Mouse (Mus musculus): ENCODE measurements around the gene Plagl2. TPM values are rescaled to one million over a fixed set of nuclear protein-coding genes. Genes with fewer than 3 reads are reported as not detected.
A peak's percentile ranks its signal among the peaks of the same experiment; 100 is the strongest.

Plagl2 gene
- polyA plus RNA-seq, 1 experiment from 2014 or later, result 18.8 TPM

DNA sequence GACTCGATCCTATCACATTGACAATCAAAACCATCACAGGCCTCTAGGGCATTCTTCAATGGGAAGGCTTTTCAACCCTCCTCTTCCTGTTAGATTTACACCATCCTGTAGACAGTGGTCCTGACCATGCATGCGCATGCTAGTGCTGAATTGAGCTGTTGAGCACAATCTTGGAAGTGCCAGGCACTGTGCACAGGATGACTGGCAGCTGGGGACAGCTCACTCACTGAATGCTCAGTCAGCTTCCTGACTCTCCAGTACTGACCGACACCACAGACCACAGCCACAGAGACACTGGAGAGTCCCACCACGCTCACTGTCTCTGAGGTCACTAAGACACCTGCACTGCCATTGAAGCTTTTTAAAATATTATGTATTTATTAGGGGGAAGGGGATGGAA lies 25.8 kb downstream of the Plagl2 start:
- no peak for ATAC-seq (ENCODE audit: insufficient number of reproducible peaks, low FRiP score, low TSS enrichment, low read depth)
- no peak overlapping the region for H3K27ac ChIP-seq (replicated peaks)
- no peaks in the 10 kb centered on the region for H3K27me3 ChIP-seq
- 68% methylated on average over 4 of the region's 4 CpGs for WGBS
- H3K9ac ChIP-seq, result no peak overlapping the region
- no peaks in the 10 kb centered on the region for H3K36me3 ChIP-seq
- H3K4me3 ChIP-seq (replicated peaks), result no peak overlapping the region
- no peaks in the 10 kb centered on the region for H3K4me1 ChIP-seq
- no peak overlapping the region for H3K4me2 ChIP-seq (replicated peaks)
- no peaks in the 10 kb centered on the region for H3K9me3 ChIP-seq (replicated peaks)

DNA sequence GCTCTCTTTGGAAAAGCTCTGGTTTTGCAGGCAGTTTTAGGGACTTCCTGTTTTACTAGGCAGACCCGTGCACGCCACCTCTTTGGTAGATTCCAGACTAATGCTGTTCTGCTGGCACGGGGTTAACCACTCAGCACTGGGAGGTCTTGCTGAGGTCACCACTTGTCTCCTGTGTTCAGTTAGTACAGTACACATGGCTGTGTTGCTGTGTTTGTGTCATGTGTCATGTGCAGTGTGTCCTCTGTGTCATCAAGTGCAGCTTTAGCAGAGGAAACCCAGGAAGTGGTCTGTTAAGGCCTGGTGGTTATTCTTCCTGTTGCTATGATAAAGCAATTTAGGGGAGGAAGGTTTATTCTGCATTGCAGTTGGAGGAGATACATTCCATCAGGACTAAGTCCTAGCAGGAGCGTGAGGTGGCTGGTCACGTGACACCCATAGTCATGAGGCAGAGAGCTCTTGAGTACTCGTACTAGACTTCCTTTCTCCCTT lies 26.4 kb downstream of the Plagl2 start:
- Histone ChIP-seq H3K36me3 (peaks cover 3% of the 10 kb centered on the region; the same call in 1 of the 2 replicates), H3K9ac (no peak overlapping the region), H3K27ac (replicated peaks) (no peak overlapping the region), H3K4me2 (replicated peaks) (no peak overlapping the region), H3K27me3 (no peaks in the 10 kb centered on the region), H3K4me3 (replicated peaks) (no peak overlapping the region), H3K9me3 (replicated peaks) (no peaks in the 10 kb centered on the region), H3K4me1 (no peaks in the 10 kb centered on the region)
- WGBS, result 51% methylated on average over 6 of the region's 6 CpGs
- no peak for ATAC-seq (ENCODE audit: insufficient number of reproducible peaks, low FRiP score, low TSS enrichment, low read depth)

DNA sequence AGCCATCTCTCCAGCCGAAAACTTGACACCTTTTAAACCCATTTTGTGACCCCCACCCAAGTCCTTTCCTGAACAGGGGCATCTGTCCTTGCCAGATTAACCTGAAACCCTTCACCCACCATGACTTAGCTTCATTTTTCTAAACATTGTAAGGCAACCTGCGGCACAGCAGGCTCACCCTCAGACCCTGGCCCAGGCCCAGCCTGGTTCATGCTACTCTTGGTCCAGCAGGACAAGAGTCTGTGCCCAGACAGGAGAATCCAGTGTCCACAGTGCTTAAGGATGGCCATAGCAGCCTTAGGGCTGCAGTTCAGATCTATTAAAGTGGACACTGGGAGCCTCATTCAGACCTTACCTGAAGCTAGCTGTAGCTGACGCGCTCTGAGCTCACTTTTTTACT lies 27.9 kb downstream of the Plagl2 start:
- Histone ChIP-seq H3K9me3 (replicated peaks) (no peaks in the 10 kb centered on the region), H3K27me3 (no peaks in the 10 kb centered on the region), H3K4me1 (no peaks in the 10 kb centered on the region), H3K36me3 (peaks cover 18% of the 10 kb centered on the region), H3K27ac (replicated peaks) (no peak overlapping the region), H3K4me2 (replicated peaks) (no peak overlapping the region), H3K4me3 (replicated peaks) (no peak overlapping the region), H3K9ac (no peak overlapping the region)
- ATAC-seq (ENCODE audit: insufficient number of reproducible peaks, low FRiP score, low TSS enrichment, low read depth), result no peak
- WGBS, result 88% methylated on average over 4 of the region's 4 CpGs

DNA sequence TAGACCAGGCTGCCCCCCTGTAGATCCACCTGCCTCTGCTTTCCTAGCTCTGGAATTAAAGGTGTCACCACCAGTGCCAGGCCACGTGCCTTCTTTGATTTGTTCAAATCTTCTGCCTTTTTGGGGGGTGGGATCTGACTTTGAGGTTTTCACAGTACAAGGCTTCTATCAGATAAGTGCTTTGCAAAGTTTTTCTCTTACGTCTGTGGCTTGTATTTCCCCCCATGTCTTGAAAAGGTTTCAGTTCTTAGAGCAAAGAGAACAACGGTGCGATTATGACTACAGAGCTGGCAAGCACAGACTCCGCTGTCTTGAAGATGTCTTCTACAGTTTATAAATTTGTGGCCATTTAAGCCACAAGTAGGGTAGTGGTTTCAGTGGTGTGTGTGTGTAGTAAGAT lies 29.8 kb downstream of the Plagl2 start:
- Histone ChIP-seq H3K4me2 (replicated peaks) (no peak overlapping the region), H3K9me3 (replicated peaks) (no peaks in the 10 kb centered on the region), H3K27ac (replicated peaks) (no peak overlapping the region), H3K36me3 (peaks cover 35% of the 10 kb centered on the region), H3K27me3 (no peaks in the 10 kb centered on the region), H3K4me1 (no peaks in the 10 kb centered on the region), H3K9ac (no peak overlapping the region), H3K4me3 (replicated peaks) (no peak overlapping the region)
- ATAC-seq (ENCODE audit: insufficient number of reproducible peaks, low FRiP score, low TSS enrichment, low read depth), result no peak
- 90% methylated on average over 5 of the region's 5 CpGs for WGBS

DNA sequence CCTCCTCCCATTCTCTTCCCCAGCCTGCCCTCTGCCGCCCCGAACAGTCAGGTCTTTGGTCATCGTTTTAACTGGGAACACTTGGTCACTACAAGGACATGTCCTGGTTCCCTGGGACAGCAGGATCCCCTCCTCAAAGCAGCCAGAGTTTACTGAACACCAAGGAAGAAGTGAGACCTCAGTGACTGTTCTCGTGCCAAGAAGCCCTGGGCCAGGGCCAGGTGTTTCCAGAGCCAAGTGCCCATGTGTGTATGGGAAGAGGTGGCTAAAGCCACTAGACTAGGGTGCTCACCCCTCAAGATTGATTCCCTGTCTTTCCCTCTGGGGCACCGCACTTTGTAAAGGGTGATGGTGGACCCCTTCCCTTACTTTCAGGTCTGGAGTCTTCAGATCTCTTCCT lies 31.9 kb downstream of the Plagl2 start:
- ATAC-seq (ENCODE audit: insufficient number of reproducible peaks, low FRiP score, low TSS enrichment, low read depth), result no peak
- no peak overlapping the region for H3K27ac ChIP-seq (replicated peaks)
- WGBS, result 91% methylated on average over 5 of the region's 5 CpGs

DNA sequence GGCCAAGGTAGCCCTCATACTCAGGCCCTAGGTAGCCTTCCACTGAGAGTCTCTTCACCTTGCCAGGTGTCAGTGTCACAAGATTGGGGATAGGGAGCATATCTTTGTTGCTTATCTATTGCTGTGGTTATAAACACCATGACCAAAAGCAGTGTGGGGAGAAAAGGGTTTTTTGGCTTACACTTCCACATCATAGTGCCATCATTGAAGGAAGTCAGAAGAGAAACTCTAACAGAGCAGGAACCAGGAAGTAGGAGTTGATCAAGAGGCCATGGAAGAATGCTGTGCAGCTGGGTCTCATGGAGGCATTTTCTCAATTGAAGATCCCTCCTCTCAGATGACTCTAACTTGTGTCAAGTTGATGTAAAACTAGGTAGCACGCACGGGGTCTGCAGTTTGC lies 33.1 kb downstream of the Plagl2 start:
- ATAC-seq (ENCODE audit: insufficient number of reproducible peaks, low FRiP score, low TSS enrichment, low read depth), result no peak
- Histone ChIP-seq H3K4me1 (no peaks in the 10 kb centered on the region), H3K36me3 (peaks cover 62% of the 10 kb centered on the region), H3K9ac (no peak overlapping the region), H3K27ac (replicated peaks) (no peak overlapping the region), H3K4me3 (replicated peaks) (no peak overlapping the region), H3K27me3 (no peaks in the 10 kb centered on the region), H3K4me2 (replicated peaks) (no peak overlapping the region), H3K9me3 (replicated peaks) (no peaks in the 10 kb centered on the region)
- 95% methylated on average over 2 of the region's 2 CpGs for WGBS

More for the DNA sequence above, 31.9 kb downstream of the Plagl2 start:
- H3K9me3 ChIP-seq (replicated peaks), result no peaks in the 10 kb centered on the region
- no peaks in the 10 kb centered on the region for H3K27me3 ChIP-seq
- H3K4me1 ChIP-seq, result no peaks in the 10 kb centered on the region
- no peak overlapping the region for H3K9ac ChIP-seq
- no peak overlapping the region for H3K4me3 ChIP-seq (replicated peaks)
- no peak overlapping the region for H3K4me2 ChIP-seq (replicated peaks)
- H3K36me3 ChIP-seq, result peaks cover 55% of the 10 kb centered on the region

DNA sequence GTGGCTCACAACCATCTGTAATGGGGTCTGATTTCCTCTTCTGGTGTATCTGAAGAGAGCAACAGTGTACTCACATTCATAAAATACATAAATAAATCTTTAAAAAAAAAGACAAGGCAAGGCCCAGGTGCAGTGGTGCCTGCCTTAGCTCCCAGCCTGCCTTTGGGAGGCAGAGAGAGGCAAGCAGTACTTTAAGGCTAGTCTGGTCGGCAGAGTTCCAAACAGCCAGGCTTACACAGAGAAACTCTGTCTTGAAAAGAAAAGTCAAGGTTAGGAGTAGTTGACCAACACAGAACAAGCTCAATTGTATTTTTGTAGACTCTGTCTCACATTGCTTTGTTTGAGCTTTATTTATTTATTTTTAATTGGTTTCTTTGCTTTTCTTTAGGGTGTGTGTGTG lies 38.5 kb downstream of the Plagl2 start:
- WGBS, result 72% methylated on average over 1 of the region's 1 CpGs
- no peaks in the 10 kb centered on the region for H3K27me3 ChIP-seq
- no peak overlapping the region for H3K4me2 ChIP-seq (replicated peaks)
- no peak overlapping the region for H3K27ac ChIP-seq (replicated peaks)
- H3K4me3 ChIP-seq (replicated peaks), result no peak overlapping the region
- peaks cover 82% of the 10 kb centered on the region for H3K36me3 ChIP-seq
- no peak overlapping the region for H3K9ac ChIP-seq
- H3K9me3 ChIP-seq (replicated peaks), result no peaks in the 10 kb centered on the region
- no peaks in the 10 kb centered on the region for H3K4me1 ChIP-seq
- no peak for ATAC-seq (ENCODE audit: insufficient number of reproducible peaks, low FRiP score, low TSS enrichment, low read depth)

DNA sequence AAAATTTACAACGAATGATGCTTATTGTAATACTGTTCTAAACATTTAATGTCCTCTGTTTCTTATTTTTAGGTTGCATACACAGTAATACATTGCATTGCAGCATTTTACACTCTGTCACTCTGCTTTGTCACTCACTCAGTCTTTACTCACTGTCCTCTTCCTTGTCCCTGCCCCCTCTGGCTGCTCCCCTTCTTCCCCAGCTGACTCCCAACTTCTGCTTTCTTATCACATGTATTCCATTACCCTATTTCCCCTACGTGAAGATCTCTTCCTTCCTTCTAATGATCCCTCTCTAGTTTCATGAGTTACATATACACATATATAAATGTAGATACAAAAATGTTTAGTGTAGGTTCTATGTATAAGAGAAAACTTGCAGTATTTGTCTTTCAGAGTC lies 42.1 kb downstream of the Plagl2 start:
- no peaks in the 10 kb centered on the region for H3K9me3 ChIP-seq (replicated peaks)
- no peak overlapping the region for H3K9ac ChIP-seq
- no peak overlapping the region for H3K4me3 ChIP-seq (replicated peaks)
- no peak overlapping the region for H3K4me2 ChIP-seq (replicated peaks)
- H3K27ac ChIP-seq (replicated peaks), result no peak overlapping the region
- ATAC-seq (ENCODE audit: insufficient number of reproducible peaks, low FRiP score, low TSS enrichment, low read depth), result no peak
- no peaks in the 10 kb centered on the region for H3K4me1 ChIP-seq
- peaks cover 74% of the 10 kb centered on the region for H3K36me3 ChIP-seq
- no peaks in the 10 kb centered on the region for H3K27me3 ChIP-seq
- 85% methylated on average over 2 of the region's 2 CpGs for WGBS

DNA sequence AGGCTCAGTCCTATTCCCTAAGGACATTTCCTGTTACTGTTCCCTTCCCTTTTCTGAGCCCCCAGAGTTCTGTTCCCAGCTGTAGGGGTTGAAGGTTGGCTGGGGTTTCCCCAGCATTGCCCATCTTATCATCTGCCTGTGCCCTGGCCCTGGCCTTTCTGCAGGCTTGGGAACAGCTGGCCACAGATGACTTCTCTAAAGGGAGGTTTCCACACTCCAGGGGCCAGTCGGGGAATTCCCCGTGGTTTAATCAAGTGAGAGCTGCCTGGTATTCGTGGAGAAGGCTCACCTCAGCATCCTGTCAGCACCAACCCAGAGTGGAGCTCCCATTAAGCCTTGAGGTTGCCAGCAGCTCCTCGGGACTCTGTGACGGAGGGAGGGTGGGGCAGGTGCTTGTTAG lies 42.7 kb downstream of the Plagl2 start:
- Histone ChIP-seq H3K27ac (replicated peaks) (no peak overlapping the region), H3K36me3 (peaks cover 72% of the 10 kb centered on the region), H3K9me3 (replicated peaks) (no peaks in the 10 kb centered on the region), H3K27me3 (no peaks in the 10 kb centered on the region), H3K9ac (no peak overlapping the region), H3K4me2 (replicated peaks) (no peak overlapping the region), H3K4me1 (no peaks in the 10 kb centered on the region), H3K4me3 (replicated peaks) (no peak overlapping the region)
- ATAC-seq (ENCODE audit: insufficient number of reproducible peaks, low FRiP score, low TSS enrichment, low read depth), result 0 out of 2 replicates have a peak, but pooled peaks have one; percentile 13
- 76% methylated on average over 5 of the region's 5 CpGs for WGBS

DNA sequence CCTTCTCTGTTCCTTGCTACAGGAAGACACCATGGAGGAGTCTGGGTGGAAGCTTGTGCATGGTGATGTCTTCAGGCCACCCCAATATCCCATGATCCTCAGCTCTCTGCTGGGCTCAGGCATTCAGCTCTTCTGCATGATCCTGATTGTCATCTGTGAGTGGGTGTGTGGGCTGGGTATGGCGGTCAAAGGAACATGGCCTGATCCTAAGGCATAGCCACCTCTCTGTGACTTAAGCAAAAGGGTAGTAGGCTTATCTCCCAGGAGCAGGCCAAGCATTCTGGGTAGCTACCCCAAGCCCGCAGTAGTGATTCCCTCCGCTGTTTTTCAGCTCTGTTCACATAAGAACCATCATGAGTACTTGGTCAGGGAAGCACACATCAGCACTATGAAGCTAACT lies 47.0 kb downstream of the Plagl2 start:
- Histone ChIP-seq H3K9me3 (replicated peaks) (no peaks in the 10 kb centered on the region), H3K27ac (replicated peaks) (no peak overlapping the region), H3K27me3 (no peaks in the 10 kb centered on the region), H3K36me3 (peaks cover 80% of the 10 kb centered on the region), H3K4me1 (no peaks in the 10 kb centered on the region), H3K4me3 (replicated peaks) (no peak overlapping the region), H3K4me2 (replicated peaks) (no peak overlapping the region), H3K9ac (no peak overlapping the region)
- ATAC-seq (ENCODE audit: insufficient number of reproducible peaks, low FRiP score, low TSS enrichment, low read depth), result no peak
- 95% methylated on average over 3 of the region's 3 CpGs for WGBS

DNA sequence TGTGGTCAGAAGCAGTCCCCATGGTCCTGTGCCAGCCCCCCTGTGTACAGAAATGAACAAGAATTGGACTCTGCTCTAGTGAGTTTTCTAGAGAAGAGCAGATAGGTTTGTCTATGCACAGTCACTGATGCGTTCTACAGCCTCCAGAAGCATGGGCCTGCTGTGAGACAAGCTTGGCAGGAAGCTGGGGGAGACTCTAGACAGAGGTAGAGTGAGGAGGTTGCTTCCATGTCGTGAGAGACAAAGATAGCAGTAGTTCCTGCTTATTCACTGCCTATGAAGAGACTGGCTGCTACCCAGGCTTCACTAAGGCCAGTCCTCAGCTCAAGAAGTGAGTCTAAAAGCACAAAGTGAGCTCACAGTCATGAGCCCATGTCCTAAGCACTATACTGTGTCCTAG lies 50.0 kb downstream of the Plagl2 start:
- Histone ChIP-seq H3K4me2 (replicated peaks) (no peak overlapping the region), H3K27me3 (no peaks in the 10 kb centered on the region), H3K9ac (no peak overlapping the region), H3K36me3 (peaks cover 91% of the 10 kb centered on the region), H3K4me3 (replicated peaks) (no peak overlapping the region), H3K9me3 (replicated peaks) (no peaks in the 10 kb centered on the region), H3K27ac (replicated peaks) (no peak overlapping the region), H3K4me1 (no peaks in the 10 kb centered on the region)
- ATAC-seq (ENCODE audit: insufficient number of reproducible peaks, low FRiP score, low TSS enrichment, low read depth), result no peak
- WGBS, result 82% methylated on average over 2 of the region's 2 CpGs

DNA sequence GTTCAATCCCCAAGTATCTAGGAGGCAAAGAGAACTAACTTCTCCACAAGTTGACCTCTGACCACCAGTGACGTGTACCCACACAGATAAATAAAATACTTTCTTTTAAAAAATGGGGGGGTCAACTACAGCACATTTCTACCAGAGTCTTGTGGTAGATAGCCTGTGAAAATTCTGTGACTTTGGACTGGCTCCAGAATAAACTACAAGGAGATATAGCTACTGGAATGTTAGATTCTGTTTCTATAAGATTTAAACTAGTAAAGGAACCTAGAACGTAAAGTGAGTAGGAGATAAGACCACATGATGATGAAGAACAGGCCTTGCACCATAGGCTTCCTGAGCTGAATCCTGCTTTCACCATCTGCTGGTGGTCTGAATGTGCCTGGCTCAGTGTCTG lies 53.4 kb downstream of the Plagl2 start:
- Histone ChIP-seq H3K4me2 (replicated peaks) (no peak overlapping the region), H3K4me3 (replicated peaks) (no peak overlapping the region), H3K36me3 (peaks cover 92% of the 10 kb centered on the region), H3K4me1 (no peaks in the 10 kb centered on the region), H3K27ac (replicated peaks) (no peak overlapping the region), H3K9ac (no peak overlapping the region), H3K27me3 (no peaks in the 10 kb centered on the region), H3K9me3 (replicated peaks) (no peaks in the 10 kb centered on the region)
- ATAC-seq (ENCODE audit: insufficient number of reproducible peaks, low FRiP score, low TSS enrichment, low read depth), result no peak
- 85% methylated on average over 2 of the region's 2 CpGs for WGBS

Data from embryonic facial prominence, embryonic 15.5 days (tissue).